Mouse (Mus musculus) MN1 (cell line): ENCODE measurements around the gene Mpig6b.
A peak's percentile ranks its signal among the peaks of the same experiment; 100 is the strongest.

Experiments
- DNase-seq: peaks from one replicate; pipeline ENCODE4 v3.0.0-alpha.2; 2016; ENCODE audit warnings: low spot score

Mpig6b gene

GRCm38 (mm10) chr17:35016791-35017705 lies 48.9 kb downstream of the Mpig6b start:
- DNase-seq: no peak

DNA sequence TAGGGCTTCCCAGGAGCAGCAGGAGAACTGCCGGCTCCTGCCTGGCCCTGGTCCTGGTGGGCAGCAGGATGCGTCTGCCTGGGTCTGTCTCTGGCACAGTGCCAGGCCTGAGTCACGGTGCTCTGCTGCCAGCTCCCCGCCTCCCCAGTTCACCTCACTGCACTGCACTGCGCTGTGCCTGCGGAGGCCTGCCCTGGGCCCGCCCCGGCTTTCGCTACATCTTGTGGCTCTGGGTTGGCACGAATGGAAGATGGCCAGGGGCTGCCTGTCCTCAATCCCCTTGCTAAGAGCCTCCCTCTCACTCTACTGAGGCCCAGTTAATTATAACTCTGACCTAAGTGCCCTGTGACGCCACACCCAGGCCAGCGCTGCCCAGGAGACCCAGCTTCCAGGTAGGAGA lies 49.6 kb downstream of the Mpig6b start, which contains the start of gene Vwa7:
TSS of gene Vwa7 (plus strand) at position 204 of the 400 bp plus-strand sequence.
- peak; percentile 94 for DNase-seq

GRCm38 (mm10) chr17:35015296-35015695 lies 50.7 kb downstream of the Mpig6b start:
- no peak for DNase-seq

GRCm38 (mm10) chr17:35013221-35013620 lies 52.8 kb downstream of the Mpig6b start:
- DNase-seq: no peak
